Mouse (Mus musculus): ENCODE results near the gene Ikzf2. TPM values are rescaled to one million over a fixed set of nuclear protein-coding genes. Genes with fewer than 3 reads are reported as not detected.

Ikzf2 gene
- polyA plus RNA-seq, 1 experiment from 2014 or later: 5.0 TPM

- Histone ChIP-seq H3K36me3 (ENCODE audit: control insufficient read depth, insufficient read depth) (no peaks in the 10 kb centered on the region), H3K9ac (replicated peaks; ENCODE audit: low read depth, low read length) (no peak overlapping the region), H3K4me3 (replicated peaks; ENCODE audit: low read length) (no peak overlapping the region), H3K27ac (ENCODE audit: low read length) (no peak overlapping the region), H3K4me2 (ENCODE audit: low read length) (no peak overlapping the region), H3K27me3 (replicated peaks; ENCODE audit: control insufficient read depth, insufficient read depth, low read length) (no peaks in the 10 kb centered on the region), H3K4me1 (replicated peaks; ENCODE audit: control insufficient read depth, insufficient read depth, low read length) (peaks cover 12% of the 10 kb centered on the region), H3K9me3 (ENCODE audit: control insufficient read depth, low read length) (no peaks in the 10 kb centered on the region)
- no peak for ATAC-seq
- WGBS: 40% methylated on average over 7 of the region's 7 CpGs
Measured at GRCm38 (mm10) chr1:69538663-69539062, 148.4 kb downstream of the Ikzf2 start.

- no peak for ATAC-seq
- H3K4me3 ChIP-seq (replicated peaks; ENCODE audit: low read length): no peak overlapping the region
- peaks cover 12% of the 10 kb centered on the region for H3K4me1 ChIP-seq (replicated peaks; ENCODE audit: control insufficient read depth, insufficient read depth, low read length)
- H3K27ac ChIP-seq (ENCODE audit: low read length): no peak overlapping the region
- no peak overlapping the region for H3K9ac ChIP-seq (replicated peaks; ENCODE audit: low read depth, low read length)
- 36% methylated on average over 3 of the region's 3 CpGs for WGBS
- no peaks in the 10 kb centered on the region for H3K36me3 ChIP-seq (ENCODE audit: control insufficient read depth, insufficient read depth)
- H3K4me2 ChIP-seq (ENCODE audit: low read length): no peak overlapping the region
- no peaks in the 10 kb centered on the region for H3K9me3 ChIP-seq (ENCODE audit: control insufficient read depth, low read length)
- H3K27me3 ChIP-seq (replicated peaks; ENCODE audit: control insufficient read depth, insufficient read depth, low read length): no peaks in the 10 kb centered on the region
Measured at GRCm38 (mm10) chr1:69537619-69538018, 149.4 kb downstream of the Ikzf2 start.

GRCm38 (mm10) chr1:69535507-69535906, 151.5 kb downstream of the Ikzf2 start:
- H3K4me3 ChIP-seq (replicated peaks; ENCODE audit: low read length): no peak overlapping the region
- ATAC-seq: peak; percentile 92
- H3K9ac ChIP-seq (replicated peaks; ENCODE audit: low read depth, low read length): no peak overlapping the region
- WGBS: 11% methylated on average over 4 of the region's 4 CpGs
- H3K27me3 ChIP-seq (replicated peaks; ENCODE audit: control insufficient read depth, insufficient read depth, low read length): no peaks in the 10 kb centered on the region
- no peaks in the 10 kb centered on the region for H3K9me3 ChIP-seq (ENCODE audit: control insufficient read depth, low read length)
- no peak overlapping the region for H3K27ac ChIP-seq (ENCODE audit: low read length)
- H3K4me1 ChIP-seq (replicated peaks; ENCODE audit: control insufficient read depth, insufficient read depth, low read length): peaks cover 12% of the 10 kb centered on the region
- H3K36me3 ChIP-seq (ENCODE audit: control insufficient read depth, insufficient read depth): no peaks in the 10 kb centered on the region
- peak overlapping the region; percentile 25 for H3K4me2 ChIP-seq (ENCODE audit: low read length)

GRCm38 (mm10) chr1:69533048-69533447, 154.0 kb downstream of the Ikzf2 start:
- ATAC-seq: no peak
- H3K27me3 ChIP-seq (replicated peaks; ENCODE audit: control insufficient read depth, insufficient read depth, low read length): no peaks in the 10 kb centered on the region
- WGBS: 95% methylated on average over 10 of the region's 10 CpGs
- no peak overlapping the region for H3K4me3 ChIP-seq (replicated peaks; ENCODE audit: low read length)
- no peak overlapping the region for H3K4me2 ChIP-seq (ENCODE audit: low read length)
- H3K4me1 ChIP-seq (replicated peaks; ENCODE audit: control insufficient read depth, insufficient read depth, low read length): peaks cover 12% of the 10 kb centered on the region
- H3K9me3 ChIP-seq (ENCODE audit: control insufficient read depth, low read length): no peaks in the 10 kb centered on the region
- no peaks in the 10 kb centered on the region for H3K36me3 ChIP-seq (ENCODE audit: control insufficient read depth, insufficient read depth)
- H3K27ac ChIP-seq (ENCODE audit: low read length): no peak overlapping the region
- H3K9ac ChIP-seq (replicated peaks; ENCODE audit: low read depth, low read length): no peak overlapping the region

- H3K9ac ChIP-seq (replicated peaks; ENCODE audit: low read depth, low read length): no peak overlapping the region
- no peaks in the 10 kb centered on the region for H3K36me3 ChIP-seq (ENCODE audit: control insufficient read depth, insufficient read depth)
- no peak for ATAC-seq
- no peak overlapping the region for H3K4me3 ChIP-seq (replicated peaks; ENCODE audit: low read length)
- 84% methylated on average over 4 of the region's 4 CpGs for WGBS
- H3K4me1 ChIP-seq (replicated peaks; ENCODE audit: control insufficient read depth, insufficient read depth, low read length): no peaks in the 10 kb centered on the region
- no peaks in the 10 kb centered on the region for H3K27me3 ChIP-seq (replicated peaks; ENCODE audit: control insufficient read depth, insufficient read depth, low read length)
- H3K27ac ChIP-seq (ENCODE audit: low read length): no peak overlapping the region
- no peak overlapping the region for H3K4me2 ChIP-seq (ENCODE audit: low read length)
- H3K9me3 ChIP-seq (ENCODE audit: control insufficient read depth, low read length): no peaks in the 10 kb centered on the region
Measured at GRCm38 (mm10) chr1:69528696-69529095, 158.3 kb downstream of the Ikzf2 start.

- H3K4me3 ChIP-seq (replicated peaks; ENCODE audit: low read length): no peak overlapping the region
- no peaks in the 10 kb centered on the region for H3K36me3 ChIP-seq (ENCODE audit: control insufficient read depth, insufficient read depth)
- 90% methylated on average over 2 of the region's 2 CpGs for WGBS
- H3K9me3 ChIP-seq (ENCODE audit: control insufficient read depth, low read length): no peaks in the 10 kb centered on the region
- H3K4me2 ChIP-seq (ENCODE audit: low read length): no peak overlapping the region
- no peak overlapping the region for H3K9ac ChIP-seq (replicated peaks; ENCODE audit: low read depth, low read length)
- H3K4me1 ChIP-seq (replicated peaks; ENCODE audit: control insufficient read depth, insufficient read depth, low read length): no peaks in the 10 kb centered on the region; the same call in 1 of the 2 replicates
- no peak overlapping the region for H3K27ac ChIP-seq (ENCODE audit: low read length)
- H3K27me3 ChIP-seq (replicated peaks; ENCODE audit: control insufficient read depth, insufficient read depth, low read length): no peaks in the 10 kb centered on the region
- no peak for ATAC-seq
Measured at GRCm38 (mm10) chr1:69521656-69522055, 165.4 kb downstream of the Ikzf2 start.

- H3K9ac ChIP-seq (replicated peaks; ENCODE audit: low read depth, low read length): no peak overlapping the region
- no peak overlapping the region for H3K4me2 ChIP-seq (ENCODE audit: low read length)
- no peak overlapping the region for H3K4me3 ChIP-seq (replicated peaks; ENCODE audit: low read length)
- no peaks in the 10 kb centered on the region for H3K27me3 ChIP-seq (replicated peaks; ENCODE audit: control insufficient read depth, insufficient read depth, low read length)
- 66% methylated on average over 4 of the region's 4 CpGs for WGBS
- H3K36me3 ChIP-seq (ENCODE audit: control insufficient read depth, insufficient read depth): no peaks in the 10 kb centered on the region
- no peak overlapping the region for H3K27ac ChIP-seq (ENCODE audit: low read length)
- 0 out of 2 replicates have a peak, but pooled peaks have one; percentile 43 for ATAC-seq
- no peaks in the 10 kb centered on the region; the same call in 1 of the 2 replicates for H3K4me1 ChIP-seq (replicated peaks; ENCODE audit: control insufficient read depth, insufficient read depth, low read length)
- no peaks in the 10 kb centered on the region for H3K9me3 ChIP-seq (ENCODE audit: control insufficient read depth, low read length)
Measured at GRCm38 (mm10) chr1:69519356-69519755, 167.7 kb downstream of the Ikzf2 start.

- WGBS: 90% methylated on average over 4 of the region's 4 CpGs
- Histone ChIP-seq H3K9me3 (ENCODE audit: control insufficient read depth, low read length) (no peaks in the 10 kb centered on the region), H3K4me1 (replicated peaks; ENCODE audit: control insufficient read depth, insufficient read depth, low read length) (no peaks in the 10 kb centered on the region; the same call in 1 of the 2 replicates), H3K36me3 (ENCODE audit: control insufficient read depth, insufficient read depth) (no peaks in the 10 kb centered on the region), H3K27ac (ENCODE audit: low read length) (no peak overlapping the region), H3K4me2 (ENCODE audit: low read length) (no peak overlapping the region), H3K4me3 (replicated peaks; ENCODE audit: low read length) (no peak overlapping the region), H3K27me3 (replicated peaks; ENCODE audit: control insufficient read depth, insufficient read depth, low read length) (no peaks in the 10 kb centered on the region), H3K9ac (replicated peaks; ENCODE audit: low read depth, low read length) (no peak overlapping the region)
- ATAC-seq: no peak
Measured at GRCm38 (mm10) chr1:69518012-69518411, 169.0 kb downstream of the Ikzf2 start.

GRCm38 (mm10) chr1:69516144-69516543, 170.9 kb downstream of the Ikzf2 start:
- Histone ChIP-seq H3K27me3 (replicated peaks; ENCODE audit: control insufficient read depth, insufficient read depth, low read length) (no peaks in the 10 kb centered on the region), H3K9me3 (ENCODE audit: control insufficient read depth, low read length) (no peaks in the 10 kb centered on the region), H3K27ac (ENCODE audit: low read length) (no peak overlapping the region), H3K4me3 (replicated peaks; ENCODE audit: low read length) (no peak overlapping the region), H3K4me2 (ENCODE audit: low read length) (no peak overlapping the region), H3K4me1 (replicated peaks; ENCODE audit: control insufficient read depth, insufficient read depth, low read length) (peaks cover 3% of the 10 kb centered on the region; the same call in 1 of the 2 replicates), H3K36me3 (ENCODE audit: control insufficient read depth, insufficient read depth) (no peaks in the 10 kb centered on the region), H3K9ac (replicated peaks; ENCODE audit: low read depth, low read length) (no peak overlapping the region)
- WGBS: 88% methylated on average over 5 of the region's 5 CpGs
- no peak for ATAC-seq

Data from forebrain, embryonic 16.5 days (tissue).